Mouse (Mus musculus): ENCODE measurements around the gene Olfr906.

Gene Olfr906

DNA sequence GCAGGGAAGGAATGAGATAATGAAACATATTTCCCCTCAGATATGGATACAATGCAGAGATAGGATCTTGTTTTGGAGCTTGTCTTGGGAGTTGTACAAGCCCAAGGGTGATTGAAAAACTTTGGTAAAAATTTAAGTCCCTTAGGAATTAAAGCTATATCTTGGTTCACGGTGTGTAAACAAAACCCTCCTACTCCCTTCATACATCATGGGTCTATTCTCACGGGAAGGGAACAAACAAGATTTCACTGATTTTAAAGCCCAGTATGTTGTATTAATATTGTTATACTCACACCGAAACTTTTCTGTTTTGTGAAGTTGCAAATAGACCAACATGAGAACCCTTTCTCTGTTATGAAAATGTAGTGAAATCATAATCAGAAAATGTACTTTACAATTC, at the start of gene Olfr906:
TSS of gene Olfr906 (plus strand) at position 301 of the 400 bp plus-strand sequence.
- no peak for DNase-seq (ENCODE audit: low read depth, low spot score)

DNA sequence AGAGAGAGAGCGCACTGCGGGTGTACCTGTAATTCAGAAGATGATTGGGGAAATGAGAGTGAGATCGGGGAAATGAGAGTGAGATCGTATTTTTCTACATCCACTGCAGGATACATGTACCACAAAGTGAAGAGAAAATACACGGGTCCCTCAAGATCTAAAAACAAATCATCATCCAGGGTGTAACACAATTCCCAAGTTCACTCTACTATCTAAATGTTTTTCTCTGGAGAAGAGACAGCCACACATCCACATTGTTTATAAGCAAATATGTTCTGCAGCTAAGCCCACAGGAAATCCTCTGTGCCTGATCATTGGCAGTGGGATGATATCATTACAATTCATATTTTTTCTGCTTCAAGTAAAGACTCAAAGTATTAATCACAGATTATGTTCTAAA, 39.5 kb upstream of the Olfr906 start, which contains the start of gene Olfr902:
TSS of gene Olfr902 (plus strand) at position 301 of the 400 bp plus-strand sequence.
- no peak for DNase-seq (ENCODE audit: low read depth, low spot score)

DNA sequence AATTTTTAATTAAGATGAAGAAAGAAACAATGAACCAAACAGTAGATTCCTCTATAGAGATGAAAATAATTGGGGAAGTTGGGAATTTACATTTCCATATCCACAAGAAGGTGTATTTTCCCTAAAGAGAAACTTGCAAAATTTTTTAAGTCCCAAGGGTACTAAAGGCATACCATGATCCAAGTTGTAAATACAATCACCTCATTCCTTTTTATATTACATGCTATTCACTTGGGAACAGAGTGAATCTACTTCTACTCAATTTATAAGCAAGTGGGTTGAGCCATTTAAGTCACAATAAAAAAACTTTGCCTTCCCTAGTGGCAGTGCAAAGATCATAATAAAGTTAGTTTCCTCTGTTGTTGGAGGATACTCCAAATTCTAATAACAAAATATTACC, 24.0 kb upstream of the Olfr906 start, which contains the start of gene Olfr904:
TSS of gene Olfr904 (plus strand) at position 301 of the 400 bp plus-strand sequence.
- no peak for DNase-seq (ENCODE audit: low read depth, low spot score)

DNA sequence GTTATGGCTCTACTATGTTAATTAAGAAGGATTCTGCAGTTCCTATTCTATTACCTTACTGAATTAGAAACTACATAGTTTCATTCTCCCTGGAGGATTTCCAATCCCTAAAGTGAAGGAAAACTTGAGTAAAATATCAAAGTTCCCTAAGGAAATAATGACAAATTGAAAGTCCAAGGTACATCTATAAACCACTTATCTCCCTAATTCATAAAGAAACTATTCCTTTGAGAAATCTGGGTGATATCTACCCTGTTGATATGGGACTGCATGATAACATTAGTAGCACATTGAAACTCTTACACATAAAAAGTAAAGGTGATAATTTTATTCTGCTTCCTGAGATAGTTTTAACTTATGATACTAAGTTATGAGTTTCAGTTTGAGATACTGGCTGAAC, 16.1 kb upstream of the Olfr906 start, which contains the start of gene Olfr905:
TSS of gene Olfr905 (plus strand) at position 301 of the 400 bp plus-strand sequence.
- DNase-seq (ENCODE audit: low read depth, low spot score) = no peak

DNA sequence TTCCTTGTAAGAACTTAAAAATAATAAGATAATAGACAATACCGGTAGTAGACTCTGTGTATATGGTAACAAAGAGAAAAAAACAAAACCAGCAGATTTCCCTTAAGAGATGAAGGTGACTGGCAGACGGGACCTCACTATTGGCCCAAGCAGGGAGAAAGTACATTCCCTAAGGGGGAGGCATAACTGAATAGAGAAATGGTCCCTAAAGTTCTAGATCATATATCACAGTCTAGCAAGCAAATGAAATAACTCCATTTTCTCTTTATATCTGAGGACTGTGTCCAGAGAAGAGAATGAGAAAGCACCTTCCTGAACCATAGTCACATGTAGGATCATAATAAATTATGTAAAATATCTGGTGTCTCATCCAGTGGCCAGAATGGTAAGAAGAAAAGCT, 8.6 kb downstream of the Olfr906 start, which contains the start of gene Olfr907:
TSS of gene Olfr907 (plus strand) at position 301 of the 400 bp plus-strand sequence.
- no peak for DNase-seq (ENCODE audit: low read depth, low spot score)

DNA sequence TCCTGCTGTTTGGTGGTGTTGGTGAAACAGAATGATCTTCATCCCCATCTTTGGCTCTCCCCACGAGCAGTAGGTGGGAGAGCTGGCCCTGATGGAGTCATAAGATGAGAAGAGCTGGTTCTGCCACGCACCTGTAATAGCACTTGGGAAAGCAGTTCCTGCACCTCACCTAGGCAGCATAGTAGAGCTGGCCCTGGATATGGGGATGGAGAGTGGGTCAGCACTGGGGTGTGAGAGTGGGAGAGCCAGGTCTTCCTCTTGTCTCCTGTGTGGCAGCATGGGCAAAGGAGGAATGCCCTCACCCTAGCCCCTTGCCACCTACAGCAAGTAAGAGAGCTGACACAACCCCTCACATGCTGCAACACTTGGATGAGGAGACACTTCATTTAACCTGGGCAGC, 25.5 kb downstream of the Olfr906 start:
- DNase-seq (ENCODE audit: low read depth, low spot score) = no peak

DNA sequence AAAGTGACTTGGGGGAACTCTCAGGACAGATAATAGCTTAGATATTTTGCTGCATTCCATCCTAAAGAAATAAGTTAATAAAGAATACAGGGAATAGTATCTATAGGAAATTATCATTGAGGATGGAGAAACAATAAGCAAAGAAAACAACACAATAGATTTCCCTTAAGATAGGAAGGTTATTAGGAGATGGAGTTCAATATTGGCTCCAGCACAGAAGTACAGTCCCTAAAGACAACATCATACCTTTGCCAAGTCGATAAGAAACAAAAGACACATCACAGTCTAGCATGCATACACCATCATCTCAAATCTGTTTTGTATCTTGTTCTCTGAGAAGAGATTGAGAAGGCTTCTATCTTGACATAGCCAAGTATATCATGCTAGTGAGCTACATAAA, 34.4 kb downstream of the Olfr906 start, which contains the start of gene Olfr911-ps1:
TSS of gene Olfr911-ps1 (plus strand) at position 301 of the 400 bp plus-strand sequence.
- DNase-seq (ENCODE audit: low read depth, low spot score) = no peak

DNA sequence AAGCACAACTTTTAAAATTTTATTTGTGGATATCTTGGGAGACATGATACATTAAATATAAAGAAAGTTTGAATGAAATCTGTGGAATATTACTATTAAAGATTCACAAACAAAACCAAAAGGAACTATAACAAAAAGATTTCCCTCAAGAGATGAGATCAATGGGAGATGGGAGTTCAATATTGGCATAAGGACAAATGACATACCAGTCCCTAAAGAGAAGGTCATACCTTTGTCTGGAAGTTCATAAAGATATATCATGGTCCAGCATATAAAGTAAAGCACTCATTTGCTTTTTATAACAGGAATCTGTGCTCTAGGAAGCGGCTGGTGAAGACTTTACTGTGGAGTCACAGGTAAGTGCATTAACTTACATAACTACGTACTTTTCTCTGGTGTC, 50.7 kb downstream of the Olfr906 start, which contains the start of gene Olfr910:
TSS of gene Olfr910 (plus strand) at position 301 of the 400 bp plus-strand sequence.
- no peak for DNase-seq (ENCODE audit: low read depth, low spot score)

All from CD4-positive, CD25-positive, alpha-beta regulatory T cell, adult 2 months (primary cell).